ENCODE assay signal across 10 mouse cellular contexts in genomic region chr7:19741329-19742031, GRCm38 (mm10). TPM values are rescaled to one million over a fixed set of nuclear protein-coding genes. Genes with fewer than 3 reads are reported as not detected.
A peak's percentile ranks its signal among the peaks of the same experiment; 100 is the strongest.
DNase-seq lines count a peak whose midpoint lies in the region; ATAC-seq and TF ChIP-seq lines count a peak whose summit lies in the region.
"Had no signal": no experiment of that assay in that cellular context is flagged by ENCODE, and none has a peak within 500 bp of the region (broad histone marks: within the 10 kb centered on the region; RNA-seq: fewer than 3 reads in every experiment).

No protein-coding gene starts in this region.

- no peak for TF ChIP-seq CTCF in thymus, adult 2 months (IDR thresholded peaks at IDR 0.05; ENCODE audit: borderline replicate concordance, control insufficient read depth, extremely low read depth, insufficient read depth, low read length, poor library complexity)

- H3K27ac ChIP-seq in thymus, adult 2 months (ENCODE audit: control insufficient read depth, insufficient read depth, low read length), result peak overlapping the region; percentile 54; the same call in 1 of the 2 replicates
- H3K27ac ChIP-seq in stomach, embryonic 16.5 days (ENCODE audit: low read length), result peak overlapping the region; percentile 73

- intact Hi-C loops in heart, postnatal 25 days (cut with DNase I), result loop anchor here (2.0 kb wide), 1 partner anchor 25 kb away; no protein-coding TSS in a partner anchor

- no peaks in the 10 kb centered on the region for H3K27me3 ChIP-seq in thymus, adult 2 months (ENCODE audit: control insufficient read depth, insufficient read depth, low read length)
- no peaks in the 10 kb centered on the region for H3K27me3 ChIP-seq in stomach, embryonic 16.5 days (ENCODE audit: control insufficient read depth, insufficient read depth, low read length)

- no peaks in the 10 kb centered on the region for H3K36me3 ChIP-seq in thymus, adult 2 months (ENCODE audit: control insufficient read depth, insufficient read depth, low read length)
- peaks cover 3% of the 10 kb centered on the region for H3K36me3 ChIP-seq in stomach, embryonic 16.5 days (ENCODE audit: control insufficient read depth, insufficient read depth, low read length)

- H3K4me1 ChIP-seq in thymus, adult 2 months (replicated peaks; ENCODE audit: control insufficient read depth, insufficient read depth, low read length), result no peaks in the 10 kb centered on the region; the same call in 1 of the 2 replicates
- peaks cover 38% of the 10 kb centered on the region for H3K4me1 ChIP-seq in stomach, embryonic 16.5 days (ENCODE audit: control insufficient read depth, insufficient read depth, low read length)

- H3K4me3 ChIP-seq in thymus, adult 2 months (ENCODE audit: control insufficient read depth, insufficient read depth, low read length), result no peak overlapping the region
- no peak overlapping the region for H3K4me3 ChIP-seq in stomach, embryonic 16.5 days (replicated peaks; ENCODE audit: low read length)

- no peaks in the 10 kb centered on the region for H3K9me3 ChIP-seq in stomach, embryonic 16.5 days (replicated peaks; ENCODE audit: control insufficient read depth, low read length)

- peak; percentile 51 for ATAC-seq in stomach, embryonic 16.5 days (ENCODE audit: insufficient read depth, low FRiP score)

- H3K4me2 ChIP-seq in stomach, embryonic 16.5 days (ENCODE audit: low read depth, low read length), result no peak overlapping the region

- H3K9ac ChIP-seq in stomach, embryonic 16.5 days (ENCODE audit: low read length), result no peak overlapping the region

- WGBS in thymus, adult 2 months, result 57% methylated on average over 8 of the region's 8 CpGs
- WGBS in stomach, embryonic 16.5 days, result 16% methylated on average over 8 of the region's 8 CpGs

- peak; percentile 91 for DNase-seq in heart, adult 11 months
- no peak for DNase-seq in heart, postnatal 25 days (ENCODE audit: low spot score)
- no peak for DNase-seq in thymus, adult 2 months
- DNase-seq in thymus, postnatal 0 days (ENCODE audit: low spot score), result no peak
- DNase-seq in kidney, postnatal 14 days, result peak; percentile 61
- no peak for DNase-seq in ovary, postnatal 14 days (ENCODE audit: low spot score)
- no peak for DNase-seq in gastrocnemius, postnatal 4 days (ENCODE audit: low spot score in 2 of 2)
- DNase-seq: cerebellum, adult 9-11 months had no signal

- no peak for TF ChIP-seq POLR2A in thymus, adult 2 months (IDR thresholded peaks at IDR 0.05; ENCODE audit: control insufficient read depth, extremely low read depth, insufficient read depth, low read length, poor library complexity)

RNA-seq across cellular contexts. Expression of gene Nectin2, which starts 8.8 kb away (rescaled TPM):
- 10 to 100 TPM; 31.1 to 31.9 TPM for total RNA-seq in heart, postnatal 25 days (2021)
- 10.0 and 11.4 TPM in 2 replicates for polyA plus RNA-seq in thymus, adult 2 months (2012; rRNA removed)
- polyA plus RNA-seq in thymus, postnatal 0 days (2015; fragmentation: Nextera tagmentation; extraction: Ambion mirVana), result 7.0 and 7.1 TPM in 2 replicates
- polyA plus RNA-seq in stomach, embryonic 16.5 days (2015; fragmentation: Nextera tagmentation; extraction: Ambion mirVana), result 98.6 and 104 TPM in 2 replicates
- total RNA-seq in gastrocnemius, postnatal 4 days (2021), result 10 to 100 TPM; 21.1 to 23.2 TPM

RNA-seq across cellular contexts. Expression of gene Tomm40, which starts 26.2 kb away (rescaled TPM):
- total RNA-seq in heart, postnatal 25 days (2021), result 100 to 1,000 TPM; 112 to 113 TPM
- 109 and 120 TPM in 2 replicates for polyA plus RNA-seq in thymus, adult 2 months (2012; rRNA removed)
- polyA plus RNA-seq in thymus, postnatal 0 days (2015; fragmentation: Nextera tagmentation; extraction: Ambion mirVana), result 132 and 140 TPM in 2 replicates
- 65.2 and 81.8 TPM in 2 replicates for polyA plus RNA-seq in stomach, embryonic 16.5 days (2015; fragmentation: Nextera tagmentation; extraction: Ambion mirVana)
- total RNA-seq in gastrocnemius, postnatal 4 days (2021), result 10 to 100 TPM; 68.4 to 72.0 TPM

RNA-seq across cellular contexts. Expression of gene Bcam, which starts 29.3 kb away (rescaled TPM):
- total RNA-seq in heart, postnatal 25 days (2021), result 100 to 1,000 TPM; 220 to 229 TPM
- polyA plus RNA-seq in thymus, adult 2 months (2012; rRNA removed), result 36.4 and 55.5 TPM in 2 replicates
- 29.7 and 30.9 TPM in 2 replicates for polyA plus RNA-seq in thymus, postnatal 0 days (2015; fragmentation: Nextera tagmentation; extraction: Ambion mirVana)
- 118 and 122 TPM in 2 replicates for polyA plus RNA-seq in stomach, embryonic 16.5 days (2015; fragmentation: Nextera tagmentation; extraction: Ambion mirVana)
- total RNA-seq in gastrocnemius, postnatal 4 days (2021), result 100 to 1,000 TPM; 119 to 144 TPM

RNA-seq across cellular contexts. Expression of gene Apoe, which starts 42.5 kb away (rescaled TPM):
- total RNA-seq in heart, postnatal 25 days (2021), result 100 to 1,000 TPM; 309 to 319 TPM
- polyA plus RNA-seq in thymus, adult 2 months (2012; rRNA removed), result 1,583 and 2,086 TPM in 2 replicates
- 624 and 627 TPM in 2 replicates for polyA plus RNA-seq in thymus, postnatal 0 days (2015; fragmentation: Nextera tagmentation; extraction: Ambion mirVana)
- 385 and 438 TPM in 2 replicates for polyA plus RNA-seq in stomach, embryonic 16.5 days (2015; fragmentation: Nextera tagmentation; extraction: Ambion mirVana)
- 100 to 1,000 TPM; 136 to 167 TPM for total RNA-seq in gastrocnemius, postnatal 4 days (2021)

RNA-seq across cellular contexts. Expression of gene Apoc1, which starts 49.0 kb away (rescaled TPM):
- 1 to 10 TPM; 1.4 to 2.2 TPM for total RNA-seq in heart, postnatal 25 days (2021)
- polyA plus RNA-seq in thymus, adult 2 months (2012; rRNA removed), result 24.8 and 38.0 TPM in 2 replicates
- 21.1 and 21.3 TPM in 2 replicates for polyA plus RNA-seq in thymus, postnatal 0 days (2015; fragmentation: Nextera tagmentation; extraction: Ambion mirVana)
- 38.3 and 53.4 TPM in 2 replicates for polyA plus RNA-seq in stomach, embryonic 16.5 days (2015; fragmentation: Nextera tagmentation; extraction: Ambion mirVana)
- total RNA-seq in gastrocnemius, postnatal 4 days (2021), result 10 to 100 TPM in 1 of 2 experiments, 1 to 10 TPM in 1; 1.7 to 14.7 TPM
- total RNA-seq: hematopoietic stem cell, adult 5-6 weeks had no signal

Comparison
In these comparisons a context has a peak if more than half of its experiments do, and no peak if none do; other contexts are left out.
1. DNase-seq: peak in heart, adult 11 months (single experiment) and kidney, postnatal 14 days (single experiment); none in heart, postnatal 25 days (single experiment), thymus, adult 2 months (single experiment), thymus, postnatal 0 days (single experiment), ovary, postnatal 14 days (single experiment) and gastrocnemius, postnatal 4 days (0 of 2).